Mouse (Mus musculus) E14TG2a.4 (cell line): ENCODE data around the gene Piwil1.

ENCODE experiments used
- CTCF ChIP-seq: conservative IDR thresholded peaks from 2 replicates; pipeline ENCODE4 v1.5.1; 2014; ENCODE audit warnings: low read length
- NANOG ChIP-seq: IDR thresholded peaks from 2 replicates; pipeline ENCODE4 v1.6.1; 2014; ENCODE audit warnings: borderline replicate concordance, low read length, mixed read lengths

GRCm38 (mm10) chr5:128663976-128664375 lies 38.3 kb upstream of the Piwil1 start:
- TF ChIP-seq CTCF (no peak), NANOG (no peak)
